Mouse (Mus musculus) intestine, embryonic 16.5 days (tissue): ENCODE data around the gene Hapln2. TPM values are rescaled to one million over a fixed set of nuclear protein-coding genes. Genes with fewer than 3 reads are reported as not detected.
A peak's percentile ranks its signal among the peaks of the same experiment; 100 is the strongest.

Experiments used
- ATAC-seq: fragments of 200-750 bp; cut with Nextera tagmentation; 2 replicates; pipeline ENCODE4 v1.8.0; 2017; ENCODE audit warnings: moderate TSS enrichment, moderate library complexity
- H3K27ac ChIP-seq: fragments of 300-500 bp; sonication (generic); 2 replicates; pipeline ENCODE4 v1.5.1; 2014; ENCODE audit warnings: mild to moderate bottlenecking, low read length
- H3K27me3 ChIP-seq: fragments of 300-500 bp; sonication (generic); replicated peaks from 2 replicates; pipeline ENCODE4 v1.6.1; 2014; ENCODE audit warnings: low read length, control low read depth, mixed read lengths; ENCODE audit not compliant: control insufficient read depth, insufficient read depth
- H3K36me3 ChIP-seq: fragments of 300-500 bp; sonication (generic); 2 replicates; pipeline ENCODE4 v1.6.1; 2014; ENCODE audit warnings: low read length, control low read depth; ENCODE audit not compliant: control insufficient read depth, insufficient read depth
- H3K4me1 ChIP-seq: fragments of 300-500 bp; sonication (generic); 2 replicates; pipeline ENCODE4 v1.6.1; 2014; ENCODE audit warnings: low read length, control low read depth, mixed read lengths; ENCODE audit not compliant: control insufficient read depth, insufficient read depth
- H3K4me2 ChIP-seq: fragments of 300-500 bp; sonication (generic); 2 replicates; pipeline ENCODE4 v1.6.1; 2014; ENCODE audit warnings: low read depth, low read length, control low read depth
- H3K4me3 ChIP-seq: fragments of 300-500 bp; sonication (generic); 2 replicates; pipeline ENCODE4 v1.5.1; 2014; ENCODE audit warnings: mild to moderate bottlenecking, low read length
- H3K9ac ChIP-seq: fragments of 300-500 bp; sonication (generic); 2 replicates; pipeline ENCODE4 v1.6.1; 2014; ENCODE audit warnings: low read depth, low read length
- H3K9me3 ChIP-seq: fragments of 300-500 bp; sonication (generic); 2 replicates; pipeline ENCODE4 v1.6.1; 2016; ENCODE audit warnings: low read length, control low read depth; ENCODE audit not compliant: control insufficient read depth
- WGBS: fragments of 180-500 bp; shearing (Covaris S2); extraction: QIAGEN DNeasy Blood & Tissue Kit; methylation state at CpG from one replicate; pipeline ENCODE4 v1.1.7; 2014; 5-methylcytosine and 5-hydroxymethylcytosine counted together
- polyA plus RNA-seq: library from polyadenylated mRNA; unstranded; fragments of >200 nt; fragmentation: Nextera tagmentation; extraction: Ambion mirVana; gene quantifications from 2 replicates; pipeline ENCODE4 v1.2.1, GENCODE M21; 2015

The Hapln2 gene
- not detected in 2 replicates for polyA plus RNA-seq

GRCm38 (mm10) chr3:88027434-88028186 lies at the start of gene Hapln2:
Gene Hapln2, minus strand, starts transcription at chr3:88027583.
- Histone ChIP-seq H3K27ac (no peak within 1 kb of the TSS), H3K36me3 (no peaks in the 10 kb centered on the region), H3K27me3 (peaks cover 59% of the 10 kb centered on the region), H3K4me1 (peaks cover 11% of the 10 kb centered on the region), H3K9me3 (peaks cover 5% of the 10 kb centered on the region; the same call in 1 of the 2 replicates), H3K9ac (no peak within 1 kb of the TSS), H3K4me3 (no peak within 1 kb of the TSS), H3K4me2 (no peak within 1 kb of the TSS)
- WGBS, result 53% methylated on average over 5 of the region's 5 CpGs
- no peak for ATAC-seq

- Histone ChIP-seq H3K4me3 (no peak overlapping the region), H3K4me1 (no peaks in the 10 kb centered on the region), H3K9me3 (no peaks in the 10 kb centered on the region), H3K9ac (0 out of 2 replicates have a peak overlapping the region, but pooled peaks have one; percentile 12), H3K36me3 (no peaks in the 10 kb centered on the region), H3K27me3 (no peaks in the 10 kb centered on the region), H3K27ac (no peak overlapping the region), H3K4me2 (no peak overlapping the region)
- 66% methylated on average over 8 of the region's 8 CpGs for WGBS
- no peak for ATAC-seq
Measured at GRCm38 (mm10) chr3:88074766-88075165, 47.4 kb upstream of the Hapln2 start.

- Histone ChIP-seq H3K36me3 (no peaks in the 10 kb centered on the region), H3K9ac (no peak overlapping the region), H3K27ac (no peak overlapping the region), H3K4me2 (no peak overlapping the region), H3K9me3 (no peaks in the 10 kb centered on the region), H3K4me3 (no peak overlapping the region), H3K27me3 (no peaks in the 10 kb centered on the region), H3K4me1 (no peaks in the 10 kb centered on the region)
- ATAC-seq, result no peak
- 67% methylated on average over 2 of the region's 2 CpGs for WGBS
Measured at GRCm38 (mm10) chr3:88074351-88074750, 47.0 kb upstream of the Hapln2 start.

GRCm38 (mm10) chr3:88073631-88074030 lies 46.2 kb upstream of the Hapln2 start:
- no peak for ATAC-seq
- Histone ChIP-seq H3K4me1 (no peaks in the 10 kb centered on the region), H3K9ac (no peak overlapping the region), H3K27ac (no peak overlapping the region), H3K36me3 (no peaks in the 10 kb centered on the region), H3K4me2 (no peak overlapping the region), H3K27me3 (no peaks in the 10 kb centered on the region), H3K9me3 (no peaks in the 10 kb centered on the region), H3K4me3 (no peak overlapping the region)
- 54% methylated on average over 2 of the region's 2 CpGs for WGBS

GRCm38 (mm10) chr3:88071783-88072182 lies 44.4 kb upstream of the Hapln2 start:
- no peaks in the 10 kb centered on the region for H3K9me3 ChIP-seq
- peak; percentile 62; the same call in 1 of the 2 replicates for ATAC-seq
- no peak overlapping the region for H3K27ac ChIP-seq
- WGBS, result 2% methylated on average over 5 of the region's 5 CpGs
- peak overlapping the region; percentile 10; the same call in 1 of the 2 replicates for H3K9ac ChIP-seq
- no peaks in the 10 kb centered on the region for H3K36me3 ChIP-seq
- H3K4me3 ChIP-seq, result no peak overlapping the region
- no peaks in the 10 kb centered on the region for H3K4me1 ChIP-seq
- no peak overlapping the region for H3K4me2 ChIP-seq
- H3K27me3 ChIP-seq, result no peaks in the 10 kb centered on the region

GRCm38 (mm10) chr3:88068386-88068785 lies 41.0 kb upstream of the Hapln2 start:
- Histone ChIP-seq H3K27me3 (no peaks in the 10 kb centered on the region), H3K9ac (no peak overlapping the region), H3K9me3 (no peaks in the 10 kb centered on the region), H3K4me2 (no peak overlapping the region), H3K4me3 (no peak overlapping the region), H3K27ac (no peak overlapping the region), H3K4me1 (no peaks in the 10 kb centered on the region), H3K36me3 (no peaks in the 10 kb centered on the region)
- no peak for ATAC-seq
- WGBS, result 22% methylated on average over 2 of the region's 2 CpGs

- peak within 1 kb of the TSS; percentile 81 for H3K4me2 ChIP-seq
- H3K9me3 ChIP-seq, result no peaks in the 10 kb centered on the region
- ATAC-seq, result peak; percentile 98
- H3K27ac ChIP-seq, result peak within 1 kb of the TSS; percentile 62; the same call in 1 of the 2 replicates
- under 1% methylated on average over 60 of the region's 60 CpGs for WGBS
- no peaks in the 10 kb centered on the region for H3K27me3 ChIP-seq
- H3K9ac ChIP-seq, result peak within 1 kb of the TSS; percentile 87
- peaks cover 9% of the 10 kb centered on the region for H3K4me1 ChIP-seq
- peaks cover 11% of the 10 kb centered on the region; the same call in 1 of the 2 replicates for H3K36me3 ChIP-seq
- H3K4me3 ChIP-seq, result peak within 1 kb of the TSS; percentile 74
Measured at GRCm38 (mm10) chr3:88057902-88058696, 30.7 kb upstream of the Hapln2 start, which contains the start of gene Naxe. Gene Naxe, minus strand, starts transcription at chr3:88058495.

GRCm38 (mm10) chr3:88057030-88057429 lies 29.6 kb upstream of the Hapln2 start:
- Histone ChIP-seq H3K9ac (peak overlapping the region; percentile 87; the same call in 1 of the 2 replicates), H3K36me3 (peaks cover 18% of the 10 kb centered on the region; the same call in 1 of the 2 replicates), H3K27ac (no peak overlapping the region), H3K4me1 (peaks cover 9% of the 10 kb centered on the region), H3K9me3 (no peaks in the 10 kb centered on the region), H3K4me2 (0 out of 2 replicates have a peak overlapping the region, but pooled peaks have one; percentile 81), H3K27me3 (no peaks in the 10 kb centered on the region), H3K4me3 (no peak overlapping the region)
- WGBS, result 84% methylated on average over 6 of the region's 6 CpGs
- no peak for ATAC-seq

GRCm38 (mm10) chr3:88049532-88049931 lies 22.1 kb upstream of the Hapln2 start:
- no peak overlapping the region for H3K9ac ChIP-seq
- H3K36me3 ChIP-seq, result 0 out of 2 replicates have a peak, but pooled peaks cover 20% of the 10 kb centered on the region
- ATAC-seq, result no peak
- H3K4me2 ChIP-seq, result no peak overlapping the region
- H3K4me1 ChIP-seq, result no peaks in the 10 kb centered on the region
- no peaks in the 10 kb centered on the region for H3K9me3 ChIP-seq
- no peak overlapping the region for H3K4me3 ChIP-seq
- WGBS, result 56% methylated on average over 3 of the region's 3 CpGs
- H3K27ac ChIP-seq, result no peak overlapping the region
- H3K27me3 ChIP-seq, result no peaks in the 10 kb centered on the region
